Mouse (Mus musculus) neutrophil, adult 59 days (primary cell): ENCODE measurements around the gene Sec31b. TPM values are rescaled to one million over a fixed set of nuclear protein-coding genes. Genes with fewer than 3 reads are reported as not detected.

ENCODE experiments used
- total RNA-seq, 2 experiments: library from RNA; stranded (reverse); gene quantifications; 1 replicate in 1 of 2; 2 replicates in 1 of 2; pipeline ENCODE4 v1.2.4; 2023

Sec31b gene
- total RNA-seq = under 1 TPM; 0.75 to 0.76 TPM

DNA sequence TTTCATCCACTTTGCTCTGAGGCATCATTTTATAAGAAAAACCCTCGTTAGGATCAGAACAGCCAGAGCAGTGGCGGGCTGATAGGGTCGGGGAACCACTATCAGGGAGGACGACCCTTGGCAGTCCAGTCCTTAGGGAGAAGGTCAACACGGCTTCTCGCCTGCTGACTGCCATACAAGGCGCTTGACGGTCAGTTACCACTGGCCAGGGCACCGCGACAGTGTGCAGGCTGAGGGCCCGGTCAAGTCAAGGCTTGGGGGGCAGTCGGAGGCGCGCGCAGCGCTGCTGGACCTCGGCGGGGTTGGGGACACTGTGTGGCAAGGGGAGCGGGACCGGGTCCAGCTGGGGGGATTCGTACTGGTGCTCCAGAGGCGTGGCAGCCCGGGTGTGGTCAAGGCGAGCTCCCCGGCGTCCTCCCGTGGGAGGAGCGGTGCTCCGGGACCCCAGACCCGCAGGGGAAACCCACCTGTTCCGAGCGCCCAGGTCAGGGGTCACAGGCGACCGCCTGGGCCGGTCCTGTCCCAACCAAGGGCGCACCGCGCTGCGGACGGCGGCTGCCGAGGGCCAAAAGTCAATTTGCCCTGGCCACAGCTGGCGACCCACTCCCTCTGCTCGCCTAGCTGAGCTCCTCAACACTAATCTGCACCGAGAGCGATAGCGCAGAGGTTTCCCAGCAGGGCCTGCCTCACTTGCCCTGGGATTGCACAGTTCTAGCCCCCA, at the start of gene Sec31b:
Sec31b (minus strand) TSS at position 544 of the 721 bp plus-strand sequence.

DNA sequence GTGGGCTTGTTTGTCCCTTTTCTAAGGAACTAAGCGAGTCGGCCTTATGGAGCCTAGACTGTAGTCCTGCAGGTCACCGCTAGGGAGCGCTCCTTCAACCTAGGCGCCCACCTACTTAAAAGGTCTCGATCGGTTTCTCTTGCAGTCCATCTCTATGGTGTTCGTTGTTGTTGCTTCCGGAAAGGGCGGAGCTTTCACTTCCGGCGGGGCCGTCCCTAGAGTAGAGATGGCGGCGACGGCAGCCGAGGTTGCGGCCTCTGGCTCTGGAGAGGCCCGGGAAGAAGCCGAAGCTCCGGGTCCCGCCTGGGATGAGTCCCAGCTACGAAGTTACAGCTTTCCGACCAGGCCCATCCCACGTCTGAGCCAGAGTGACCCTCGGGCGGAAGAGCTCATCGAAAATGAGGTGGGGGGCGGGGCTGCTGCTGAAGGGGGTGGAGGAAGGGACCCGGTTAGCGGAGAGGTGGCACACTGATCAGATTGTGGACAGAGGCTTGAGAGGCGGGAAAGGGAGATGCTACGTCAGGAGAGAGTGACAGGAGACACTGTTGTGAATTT, 17.1 kb upstream of the Sec31b start, which contains the start of gene Hif1an:
Hif1an (plus strand) TSS at position 199 of the 555 bp plus-strand sequence.

DNA sequence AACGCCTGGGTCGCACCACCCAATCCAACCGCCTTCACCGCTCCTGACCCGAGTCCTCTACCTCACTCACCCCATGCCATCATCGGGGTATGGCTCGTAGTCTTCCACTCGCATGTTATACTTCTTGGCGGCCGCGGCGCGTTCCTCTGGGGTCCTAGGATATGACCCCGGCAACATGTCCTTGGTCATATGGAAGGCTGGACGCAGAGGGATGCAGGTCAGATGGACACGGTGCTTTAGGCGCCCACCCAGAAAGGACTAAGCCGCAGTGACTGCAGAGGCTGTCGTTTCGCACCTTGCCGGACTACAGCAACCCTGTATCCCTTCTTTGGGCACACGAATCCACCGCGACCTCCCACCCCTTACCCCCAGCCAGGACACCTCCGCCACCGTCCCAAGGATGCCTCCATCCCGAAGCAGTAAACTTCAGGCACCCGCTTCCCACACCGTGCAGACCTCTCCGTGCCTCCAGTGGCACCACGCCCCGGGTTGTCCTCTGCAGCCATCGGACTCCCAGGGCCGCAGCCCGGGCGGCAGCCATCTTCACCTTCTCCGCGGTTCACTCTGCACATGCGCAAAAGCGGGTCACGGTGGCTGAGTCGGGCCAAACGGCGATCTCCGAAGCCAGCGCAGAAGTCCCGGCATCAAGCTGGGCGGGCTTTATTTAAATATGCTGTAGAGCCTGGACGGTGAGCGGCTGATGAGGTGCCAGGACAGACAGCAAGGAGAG, 9.4 kb upstream of the Sec31b start, which contains the start of gene Ndufb8:
Ndufb8 (minus strand) TSS at position 580 of the 730 bp plus-strand sequence.

DNA sequence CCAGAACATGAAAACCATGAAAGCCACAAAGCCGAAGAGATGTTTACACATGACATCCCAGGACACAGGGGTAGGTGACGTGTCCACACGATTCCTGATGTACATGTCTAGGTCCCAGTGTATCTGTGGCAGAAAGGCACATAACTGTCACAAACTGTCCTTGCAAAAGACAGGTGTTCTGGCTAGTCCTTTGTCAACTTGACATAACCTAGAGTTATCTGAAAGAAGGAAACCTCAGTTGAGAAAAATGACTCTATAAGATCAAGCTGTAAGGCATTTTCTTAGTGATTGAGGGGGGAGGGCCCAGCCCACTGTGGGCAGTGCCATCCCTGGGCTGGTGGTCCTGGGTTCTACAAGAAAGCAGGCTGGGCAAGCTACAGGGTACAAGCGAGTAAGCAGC, 7.1 kb upstream of the Sec31b start, which contains the start of gene Gm20538:
Gm20538 (minus strand) TSS at position 101 of the 400 bp plus-strand sequence.

DNA sequence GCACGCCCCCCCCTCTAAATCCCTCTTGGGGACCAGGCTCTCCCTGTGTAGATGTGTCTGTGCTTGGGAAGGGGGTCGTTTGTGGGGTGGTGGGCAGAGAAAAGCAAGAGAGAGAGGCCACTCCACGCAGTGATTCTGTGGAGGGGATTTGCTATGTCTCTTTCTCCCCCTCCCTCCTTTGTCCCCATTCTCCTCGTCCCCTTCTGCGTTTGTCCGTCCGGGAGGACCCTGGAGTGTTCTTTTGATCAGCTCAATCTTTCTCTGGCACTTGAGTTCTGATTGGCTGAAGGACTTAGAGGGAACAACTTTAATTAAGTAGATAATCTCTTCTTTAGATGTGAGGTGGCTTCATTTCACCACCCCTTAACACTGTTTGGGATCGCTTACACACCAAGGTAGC, 52.5 kb downstream of the Sec31b start, which contains the start of gene Wnt8b:
Wnt8b (plus strand) TSS at position 345 of the 400 bp plus-strand sequence.

Other genes starting within 250 kb of the Sec31b start
- gene Scd4, start 212.8 kb downstream of the Sec31b start, total RNA-seq = under 1 TPM; 0.11 to 0.26 TPM
- gene Scd1, start 138.0 kb downstream of the Sec31b start, total RNA-seq = 1 to 10 TPM; 6.4 to 6.6 TPM
- not detected for gene Wnt8b, start 52.4 kb downstream of the Sec31b start, total RNA-seq
- gene Gm20538, start 7.0 kb upstream of the Sec31b start, total RNA-seq = not detected
- gene Ndufb8, start 9.6 kb upstream of the Sec31b start, total RNA-seq = 100 to 1,000 TPM; 182 to 192 TPM
- gene Hif1an, start 17.0 kb upstream of the Sec31b start, total RNA-seq = 10 to 100 TPM; 27.8 to 28.1 TPM
- not detected for gene Pax2, start 210.2 kb upstream of the Sec31b start, total RNA-seq